9 mouse cellular contexts compared by ENCODE assay signal in the genomic region with DNA sequence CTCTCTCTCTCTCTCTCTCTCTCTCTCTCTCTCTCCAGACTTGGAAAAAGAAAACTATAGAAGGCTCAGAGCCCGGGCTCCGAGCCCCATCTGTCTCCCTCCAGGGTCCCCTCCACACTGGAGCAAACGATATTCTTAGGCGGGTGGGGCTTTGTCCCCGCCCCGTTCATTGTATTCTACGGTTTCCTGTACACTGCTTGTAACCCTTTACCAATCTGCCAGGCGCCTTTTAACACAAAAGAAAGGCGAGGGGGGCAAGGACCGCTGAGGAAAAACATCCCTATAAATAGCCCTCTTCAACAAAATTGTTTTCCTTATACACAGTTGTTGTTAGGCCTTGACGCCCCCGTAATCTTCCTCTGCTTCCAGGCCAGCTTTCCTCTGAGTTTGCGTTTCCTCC. TPM values are rescaled to one million over a fixed set of nuclear protein-coding genes. Genes with fewer than 3 reads are reported as not detected.
A peak's percentile ranks its signal among the peaks of the same experiment; 100 is the strongest.
DNase-seq lines count a peak whose midpoint lies in the region; ATAC-seq and TF ChIP-seq lines count a peak whose summit lies in the region.
"Had no signal": no experiment of that assay in that cellular context is flagged by ENCODE, and none has a peak within 500 bp of the region (broad histone marks: within the 10 kb centered on the region; RNA-seq: fewer than 3 reads in every experiment).

No protein-coding gene starts in this region.

- H3K9me3 ChIP-seq in forebrain, embryonic 10.5 days = no peaks in the 10 kb centered on the region
- H3K9me3 ChIP-seq in forebrain, embryonic 12.5 days = no peaks in the 10 kb centered on the region
- no peaks in the 10 kb centered on the region for H3K9me3 ChIP-seq in heart, embryonic 16.5 days (replicated peaks; ENCODE audit: control insufficient read depth, low read length)

- no peak for TF ChIP-seq POLR2A in cortical plate, adult 2 months (IDR thresholded peaks at IDR 0.05; ENCODE audit: extremely low read depth, insufficient read depth, low read length)

- DNase-seq in forebrain, embryonic 10.5 days (ENCODE audit: extremely low spot score, low spot score) = peak; percentile 13
- peak; percentile 54 to 57 for DNase-seq in kidney, postnatal 36 days
- no peak for DNase-seq in ovary, postnatal 14 days (ENCODE audit: low spot score)
- no peak for DNase-seq in layer of hippocampus, postnatal 10 days (ENCODE audit: low spot score in 2 of 2)
- DNase-seq in frontal cortex, postnatal 36 days (ENCODE audit: low spot score in 2 of 2) = no peak
- DNase-seq: retina, postnatal 1 day had no signal

- H3K4me1 ChIP-seq in forebrain, embryonic 10.5 days = no peaks in the 10 kb centered on the region
- no peaks in the 10 kb centered on the region for H3K4me1 ChIP-seq in forebrain, embryonic 12.5 days
- no peaks in the 10 kb centered on the region for H3K4me1 ChIP-seq in cortical plate, adult 2 months (ENCODE audit: control insufficient read depth, insufficient read depth, low read length)
- peaks cover 2% of the 10 kb centered on the region; the same call in 1 of the 2 replicates for H3K4me1 ChIP-seq in heart, embryonic 16.5 days (ENCODE audit: control insufficient read depth, insufficient read depth, low read length)

- no peaks in the 10 kb centered on the region for H3K36me3 ChIP-seq in forebrain, embryonic 10.5 days (replicated peaks)
- H3K36me3 ChIP-seq in forebrain, embryonic 12.5 days (replicated peaks) = no peaks in the 10 kb centered on the region
- no peaks in the 10 kb centered on the region for H3K36me3 ChIP-seq in heart, embryonic 16.5 days (ENCODE audit: control insufficient read depth, insufficient read depth)

- no peak for TF ChIP-seq CTCF in cortical plate, adult 2 months (IDR thresholded peaks at IDR 0.05; ENCODE audit: extremely low read depth, insufficient read depth, low read length)

- ATAC-seq in forebrain, embryonic 12.5 days (ENCODE audit: low FRiP score) = no peak
- ATAC-seq in heart, embryonic 16.5 days (replicated peaks; ENCODE audit: extremely low read depth, insufficient read depth, low FRiP score) = peak; percentile 73

- no peaks in the 10 kb centered on the region for H3K27me3 ChIP-seq in forebrain, embryonic 10.5 days (ENCODE audit: poor library complexity, severe bottlenecking)
- no peaks in the 10 kb centered on the region for H3K27me3 ChIP-seq in forebrain, embryonic 12.5 days
- H3K27me3 ChIP-seq in heart, embryonic 16.5 days (ENCODE audit: control insufficient read depth, insufficient read depth, low read length) = no peaks in the 10 kb centered on the region

- H3K9ac ChIP-seq in forebrain, embryonic 12.5 days = no peak overlapping the region
- H3K9ac ChIP-seq in heart, embryonic 16.5 days (ENCODE audit: low read length) = no peak overlapping the region

- no peak overlapping the region for H3K4me3 ChIP-seq in forebrain, embryonic 10.5 days
- H3K4me3 ChIP-seq in forebrain, embryonic 12.5 days (replicated peaks) = no peak overlapping the region
- H3K4me3 ChIP-seq in cortical plate, adult 2 months (ENCODE audit: insufficient read depth, low read length) = no peak overlapping the region
- no peak overlapping the region for H3K4me3 ChIP-seq in heart, embryonic 16.5 days (ENCODE audit: low read length)

- H3K4me2 ChIP-seq in forebrain, embryonic 12.5 days = no peak overlapping the region
- H3K4me2 ChIP-seq in heart, embryonic 16.5 days (ENCODE audit: low read depth, low read length) = peak overlapping the region; percentile 28; the same call in 1 of the 2 replicates

- 76% methylated on average over 13 of the region's 13 CpGs for WGBS in forebrain, embryonic 10.5 days
- 64% methylated on average over 13 of the region's 13 CpGs for WGBS in forebrain, embryonic 12.5 days
- 48% methylated on average over 13 of the region's 13 CpGs for WGBS in heart, embryonic 16.5 days

- 0 out of 2 replicates have a peak overlapping the region, but pooled peaks have one; percentile 35 for H3K27ac ChIP-seq in forebrain, embryonic 10.5 days
- no peak overlapping the region for H3K27ac ChIP-seq in forebrain, embryonic 12.5 days
- peak overlapping the region; percentile 81 for H3K27ac ChIP-seq in cortical plate, adult 2 months (ENCODE audit: insufficient read depth, low read length)
- H3K27ac ChIP-seq in heart, embryonic 16.5 days (ENCODE audit: low read length) = peak overlapping the region; percentile 72

RNA-seq across cellular contexts. Expression of gene Arhgap31, which starts 11.9 kb away (rescaled TPM):
- 7.3 and 7.4 TPM in 2 replicates for polyA plus RNA-seq in forebrain, embryonic 10.5 days (2016; fragmentation: Nextera tagmentation; extraction: Ambion mirVana)
- 6.4 and 8.8 TPM in 2 replicates for polyA plus RNA-seq in forebrain, embryonic 12.5 days (2016; fragmentation: Nextera tagmentation; extraction: Ambion mirVana)
- polyA plus RNA-seq in cortical plate, adult 2 months (2012; rRNA removed) = 10.3 and 10.4 TPM in 2 replicates
- polyA plus RNA-seq in heart, embryonic 16.5 days (2015; fragmentation: Nextera tagmentation; extraction: Ambion mirVana) = 38.0 and 42.0 TPM in 2 replicates
- 10 to 100 TPM; 21.1 to 24.2 TPM for total RNA-seq in layer of hippocampus, postnatal 10 days (2021)

RNA-seq across cellular contexts. Expression of gene B4galt4, which starts 17.1 kb away (rescaled TPM):
- polyA plus RNA-seq in forebrain, embryonic 10.5 days (2016; fragmentation: Nextera tagmentation; extraction: Ambion mirVana) = 27.1 and 27.8 TPM in 2 replicates
- polyA plus RNA-seq in forebrain, embryonic 12.5 days (2016; fragmentation: Nextera tagmentation; extraction: Ambion mirVana) = 21.1 and 25.6 TPM in 2 replicates
- polyA plus RNA-seq in cortical plate, adult 2 months (2012; rRNA removed) = 19.3 and 23.0 TPM in 2 replicates
- polyA plus RNA-seq in heart, embryonic 16.5 days (2015; fragmentation: Nextera tagmentation; extraction: Ambion mirVana) = 22.5 and 22.8 TPM in 2 replicates
- total RNA-seq in layer of hippocampus, postnatal 10 days (2021) = 10 to 100 TPM; 27.7 to 31.2 TPM

Comparison
In these comparisons a context has a peak if more than half of its experiments do, and no peak if none do; other contexts are left out.
1. DNase-seq: peak in forebrain, embryonic 10.5 days (single experiment) and kidney, postnatal 36 days (2 of 2); none in ovary, postnatal 14 days (single experiment), layer of hippocampus, postnatal 10 days (0 of 2) and frontal cortex, postnatal 36 days (0 of 2).